Mouse (Mus musculus): ENCODE results near the gene Atp6v0c. TPM values are rescaled to one million over a fixed set of nuclear protein-coding genes. Genes with fewer than 3 reads are reported as not detected.
A peak's percentile ranks its signal among the peaks of the same experiment; 100 is the strongest.

Atp6v0c gene
- total RNA-seq (2021), result 100 to 1,000 TPM; 145 to 159 TPM
- long read RNA-seq, experiment 1, transcript Atp6v0c-201 (3 exons, 1,183 nt), result major isoform, 261 of 275 reads
- long read RNA-seq, experiment 1, partial matches to known transcripts, result 2 of 275 reads
- long read RNA-seq, experiment 1, other reads (novel, unspliced or antisense), result 9 of 275 reads
- long read RNA-seq, experiment 2, transcript Atp6v0c-201 (3 exons, 1,183 nt), result major isoform, 271 of 285 reads
- long read RNA-seq, experiment 2, partial matches to known transcripts, result 1 of 285 reads
- long read RNA-seq, experiment 2, other reads (novel, unspliced or antisense), result 10 of 285 reads

- DNase-seq, result peak; percentile 91
These were observed at the start of gene Atp6v0c for GRCm38 (mm10) chr17:24169317-24170065. Gene Atp6v0c, minus strand, starts transcription at chr17:24169702.

- DNase-seq, result no peak
These were observed 47.3 kb upstream of the Atp6v0c start for GRCm38 (mm10) chr17:24216836-24217235.

DNA sequence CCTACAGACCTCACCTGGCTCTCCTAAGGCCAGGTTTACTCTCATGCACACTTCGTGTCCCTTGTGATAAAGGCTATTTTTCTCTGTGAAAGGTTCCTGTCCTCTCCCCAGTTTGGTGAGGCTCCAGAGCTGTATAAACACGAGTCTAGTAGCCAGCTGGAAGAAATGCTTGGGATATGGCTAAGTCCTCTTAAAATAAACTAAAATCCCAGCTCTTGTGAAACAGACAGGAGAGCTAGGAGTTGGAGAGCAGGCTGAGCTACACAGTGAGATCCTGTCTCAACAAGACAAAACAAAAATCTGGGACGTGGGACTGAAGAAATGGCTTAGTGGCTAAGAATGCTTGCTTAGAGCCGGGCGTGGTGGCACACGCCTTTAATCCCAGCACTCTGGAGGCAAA is 43.7 kb upstream of the Atp6v0c start:
- no peak for DNase-seq

GRCm38 (mm10) chr17:24212441-24213018 is 43.0 kb upstream of the Atp6v0c start:
- DNase-seq, result no peak

DNA sequence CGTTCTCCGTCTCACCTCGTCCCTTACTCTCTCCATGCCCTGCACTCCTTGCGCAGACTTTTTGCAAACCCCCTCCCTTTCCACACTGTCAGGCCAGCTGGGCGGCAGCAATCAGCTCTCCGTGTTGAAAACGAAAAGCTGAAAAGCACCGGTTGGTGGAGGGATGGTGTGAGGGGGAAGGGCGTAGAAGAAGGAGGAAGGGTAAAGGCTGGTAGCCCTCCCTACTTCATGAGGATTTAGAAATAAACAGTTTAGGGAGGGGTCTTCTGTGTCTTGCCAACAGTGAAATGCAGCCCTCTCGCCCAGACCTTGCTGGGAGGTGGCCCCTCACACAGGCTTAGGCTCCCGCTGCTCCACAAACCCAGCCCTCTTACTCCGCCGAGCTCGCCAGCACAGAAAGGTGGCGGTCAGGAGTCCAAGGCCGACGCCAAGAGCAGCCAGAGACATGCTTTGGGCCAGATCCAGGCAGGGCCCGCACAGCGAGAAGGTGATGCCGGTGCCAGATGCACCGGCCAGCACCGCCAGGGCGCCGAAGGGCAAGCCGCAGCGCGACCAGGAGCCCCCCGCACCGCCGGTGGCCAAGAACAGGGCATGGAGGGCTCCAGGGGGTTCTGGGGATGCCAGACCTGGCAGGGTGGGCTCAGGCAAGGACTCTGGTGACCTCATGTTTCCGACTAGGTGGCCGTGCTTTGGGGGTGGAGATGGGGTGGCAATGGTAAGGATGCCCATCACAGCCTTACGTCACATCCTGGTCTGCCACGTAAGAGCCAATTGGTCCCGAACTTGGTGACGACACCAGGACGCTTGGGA is 42.3 kb upstream of the Atp6v0c start:
- DNase-seq, result no peak

GRCm38 (mm10) chr17:24210591-24210990 is 41.1 kb upstream of the Atp6v0c start:
- DNase-seq, result no peak

GRCm38 (mm10) chr17:24209916-24210240 is 40.4 kb upstream of the Atp6v0c start:
- no peak for DNase-seq

GRCm38 (mm10) chr17:24209043-24209915 is 39.8 kb upstream of the Atp6v0c start, which contains the start of gene Ntn3:
Gene Ntn3, minus strand, starts transcription at chr17:24209531.
- peak; percentile 43 for DNase-seq

DNA sequence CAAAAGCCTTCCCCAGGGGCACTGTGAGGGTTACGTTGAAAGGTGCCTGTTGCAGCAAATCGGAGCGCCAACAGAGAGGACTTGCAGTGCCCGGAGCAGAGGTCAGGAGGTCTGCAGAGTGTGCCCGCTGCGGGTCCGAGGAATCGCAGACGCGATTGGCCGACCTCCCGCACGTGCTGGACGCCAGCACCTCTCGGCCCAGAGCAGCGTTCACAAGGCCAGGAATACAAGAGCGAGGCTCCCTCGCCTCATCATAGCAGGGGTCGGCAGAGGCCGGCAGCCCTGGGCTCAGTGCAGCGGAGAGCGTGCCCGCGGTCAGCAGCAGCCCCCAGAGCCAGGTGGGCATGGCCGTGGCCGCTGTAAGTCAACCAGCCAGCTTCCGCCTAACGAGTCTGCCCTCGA is 39.1 kb upstream of the Atp6v0c start:
- no peak for DNase-seq

DNA sequence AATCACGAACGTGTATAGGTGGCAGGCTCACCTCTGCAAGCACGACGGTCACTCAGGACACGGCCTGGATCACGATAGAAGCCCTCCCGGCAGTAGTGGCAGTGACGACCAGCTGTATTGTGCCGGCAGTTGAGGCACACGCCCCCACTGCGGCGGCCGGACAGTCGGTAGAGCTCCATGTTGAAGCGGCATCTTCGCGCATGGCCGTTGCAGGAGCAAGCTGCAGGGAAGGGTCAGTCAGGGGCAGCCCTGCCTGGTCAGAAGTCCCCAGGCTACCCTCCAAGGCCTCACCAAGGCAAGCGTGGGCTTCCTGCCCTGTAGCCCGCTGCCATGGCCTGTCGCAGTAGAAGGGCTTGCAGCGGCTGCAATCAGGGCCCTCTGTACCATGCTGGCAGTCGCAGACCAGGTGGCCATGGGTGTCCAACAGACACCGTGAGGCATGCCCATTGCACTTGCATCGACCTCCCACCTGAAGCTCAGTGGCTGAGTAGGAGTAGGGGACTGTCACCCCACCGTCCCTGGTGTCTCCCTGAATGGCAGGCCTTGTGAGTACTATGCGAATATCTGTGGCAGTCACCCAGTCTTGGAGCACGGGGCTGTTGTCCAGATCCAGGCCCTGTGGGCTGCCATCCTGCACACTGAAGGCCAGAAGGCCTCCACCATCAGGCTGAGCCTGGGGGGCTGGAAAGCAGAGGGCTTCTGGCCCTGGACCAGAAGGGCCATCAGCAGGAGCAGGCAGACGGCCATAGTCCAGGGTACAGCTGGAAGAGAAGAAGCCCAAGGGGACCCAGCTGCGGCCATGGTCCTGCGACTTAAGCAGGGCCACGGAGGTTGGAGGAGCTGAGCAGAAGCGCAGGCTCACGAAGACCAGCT is 38.5 kb upstream of the Atp6v0c start:
- DNase-seq, result no peak

GRCm38 (mm10) chr17:24206451-24207351 is 37.2 kb upstream of the Atp6v0c start:
- DNase-seq, result no peak

GRCm38 (mm10) chr17:24205908-24206361 is 36.4 kb upstream of the Atp6v0c start:
- no peak for DNase-seq

GRCm38 (mm10) chr17:24205284-24205888 is 35.9 kb upstream of the Atp6v0c start, which contains the start of gene Tbc1d24:
Gene Tbc1d24, minus strand, starts transcription at chr17:24205562.
- DNase-seq, result peak; percentile 92

- DNase-seq, result no peak
These were observed 35.3 kb upstream of the Atp6v0c start for GRCm38 (mm10) chr17:24204846-24205245.

DNA sequence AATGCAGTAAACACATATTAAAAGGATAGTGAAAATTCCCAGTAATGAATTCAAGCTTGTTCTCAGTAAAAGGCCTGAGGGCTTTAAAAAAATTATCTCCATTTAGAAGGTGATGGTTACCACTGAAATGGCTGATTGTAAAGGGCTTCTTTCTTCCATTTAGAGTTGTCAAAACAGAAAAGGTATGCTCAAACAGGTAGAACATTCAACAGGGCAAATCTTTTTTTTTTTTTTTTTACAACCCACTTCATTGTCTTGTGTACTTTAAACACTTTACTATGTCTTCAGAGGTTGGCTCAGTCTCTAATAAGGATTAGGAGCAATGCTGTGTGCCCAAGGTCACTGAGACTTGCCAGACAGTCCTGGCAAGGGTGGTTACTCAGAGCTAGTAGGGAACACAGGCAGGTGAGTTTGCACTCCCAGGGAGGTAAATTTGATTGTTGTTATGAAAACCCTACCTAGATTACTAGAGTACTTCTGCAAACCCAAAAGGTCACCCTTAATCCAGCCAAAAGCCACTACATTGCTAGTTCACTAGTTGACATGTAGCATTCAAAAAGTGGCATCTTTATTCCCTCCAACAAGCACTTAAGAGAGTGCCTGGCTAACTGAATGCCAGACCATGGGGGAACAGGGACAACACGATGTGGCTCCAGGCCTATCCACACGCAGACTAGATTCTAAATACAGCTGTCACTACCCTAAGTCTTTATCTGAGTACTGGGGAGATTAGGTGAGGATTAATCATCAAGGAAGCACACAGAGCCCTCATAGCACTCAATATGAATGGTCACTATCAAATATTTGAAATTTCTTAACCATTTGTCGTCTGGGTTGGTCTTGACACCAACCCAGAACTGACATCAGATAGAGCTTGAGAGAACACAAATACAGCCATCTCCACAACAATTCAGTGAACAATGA is 34.4 kb upstream of the Atp6v0c start:
- no peak for DNase-seq

- no peak for DNase-seq
These were observed 33.6 kb upstream of the Atp6v0c start for GRCm38 (mm10) chr17:24203068-24203467.

DNA sequence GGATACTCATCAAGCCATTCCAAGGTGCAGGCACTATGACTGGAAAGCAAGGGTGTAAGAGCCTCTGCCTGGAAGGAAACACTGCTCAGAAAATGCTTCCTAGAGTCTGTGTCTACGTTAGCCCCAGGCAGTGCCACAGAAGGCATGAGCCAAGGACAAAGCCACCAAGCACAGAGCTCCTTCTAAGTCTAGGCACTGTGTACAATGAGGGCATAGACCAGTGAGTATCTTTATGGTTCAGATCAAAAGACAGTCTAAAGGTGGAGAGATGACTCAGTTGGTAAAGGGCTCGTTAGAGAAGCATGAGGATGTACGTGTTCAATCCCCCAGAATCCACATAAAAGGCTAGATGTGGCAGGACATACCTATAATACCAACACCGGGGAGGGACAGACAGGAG is 31.6 kb upstream of the Atp6v0c start:
- no peak for DNase-seq

DNA sequence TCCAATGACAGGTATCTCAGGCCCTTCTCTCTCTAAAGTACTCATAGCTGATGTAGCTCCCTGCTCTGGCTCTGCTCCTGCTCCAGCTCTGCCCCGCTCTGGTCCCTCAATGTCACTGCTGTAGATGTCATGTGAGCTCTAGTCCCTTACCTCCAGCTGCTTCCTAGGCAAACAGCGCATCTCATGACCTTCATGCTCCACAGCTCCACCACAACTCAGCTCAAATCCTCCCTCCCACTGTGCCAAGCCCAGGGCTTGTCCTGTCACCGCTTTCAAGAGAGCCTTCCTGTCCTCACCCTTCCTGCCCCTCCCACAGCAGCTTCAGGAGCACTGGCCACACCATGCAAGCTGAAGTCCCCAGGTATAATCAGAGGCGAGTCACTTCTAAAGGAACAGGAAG is 30.2 kb upstream of the Atp6v0c start:
- DNase-seq, result no peak

All from gastrocnemius, postnatal 25 days (tissue).